Mouse (Mus musculus): Measurements from ENCODE around the gene Hnrnph1. TPM values are rescaled to one million over a fixed set of nuclear protein-coding genes. Genes with fewer than 3 reads are reported as not detected.

Hnrnph1 gene
- polyA plus RNA-seq, 1 experiment from 2014 or later = 734 TPM

DNA sequence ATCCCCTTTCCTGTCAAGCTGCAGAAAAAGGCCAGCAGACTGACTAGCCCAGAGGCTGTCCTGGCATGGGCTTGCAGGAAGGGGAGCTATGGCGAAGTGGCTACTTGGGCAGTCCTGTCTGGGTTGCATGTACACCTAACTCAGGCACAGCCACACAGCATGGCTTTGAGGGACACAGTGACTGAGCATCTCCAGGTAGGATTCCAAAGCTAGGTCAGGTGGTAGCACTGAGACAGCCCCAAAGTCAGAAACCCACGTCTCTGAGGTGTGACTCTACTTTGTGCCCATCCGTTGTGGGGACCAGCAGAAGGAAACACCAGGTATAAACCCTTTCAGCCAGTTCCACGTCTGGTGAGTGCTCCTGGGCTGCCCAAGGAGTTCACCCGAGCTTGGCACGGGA lies 16.5 kb downstream of the Hnrnph1 start:
- Histone ChIP-seq H3K27me3 (no peaks in the 10 kb centered on the region), H3K9ac (no peak overlapping the region), H3K36me3 (replicated peaks) (peaks cover 71% of the 10 kb centered on the region), H3K9me3 (no peaks in the 10 kb centered on the region), H3K4me1 (no peaks in the 10 kb centered on the region), H3K4me2 (no peak overlapping the region), H3K27ac (no peak overlapping the region), H3K4me3 (replicated peaks) (no peak overlapping the region)
- no peak for ATAC-seq (ENCODE audit: low FRiP score)
- 91% methylated on average over 6 of the region's 6 CpGs for WGBS

DNA sequence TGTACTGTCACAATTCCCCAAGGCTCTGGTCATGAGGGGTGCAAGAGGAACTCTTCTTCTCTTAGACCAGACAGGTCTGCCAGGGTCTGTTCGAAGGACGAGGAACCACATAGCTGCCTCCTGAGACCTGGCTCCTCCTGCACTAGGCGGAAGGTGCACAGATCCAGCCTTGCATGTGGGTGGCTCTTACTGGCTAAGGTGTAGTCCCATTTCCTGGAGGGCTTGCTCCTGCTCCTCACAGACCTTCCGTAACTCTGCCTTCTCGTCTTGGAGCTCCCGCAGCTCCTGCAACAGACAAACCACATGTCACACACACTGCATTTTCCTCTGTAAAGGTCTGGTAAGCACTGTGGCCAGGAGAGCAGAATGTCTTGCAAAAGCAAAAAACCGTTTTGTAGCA lies 17.9 kb downstream of the Hnrnph1 start:
- ATAC-seq (ENCODE audit: low FRiP score) = no peak
- H3K36me3 ChIP-seq (replicated peaks) = peaks cover 72% of the 10 kb centered on the region
- no peak overlapping the region for H3K9ac ChIP-seq

DNA sequence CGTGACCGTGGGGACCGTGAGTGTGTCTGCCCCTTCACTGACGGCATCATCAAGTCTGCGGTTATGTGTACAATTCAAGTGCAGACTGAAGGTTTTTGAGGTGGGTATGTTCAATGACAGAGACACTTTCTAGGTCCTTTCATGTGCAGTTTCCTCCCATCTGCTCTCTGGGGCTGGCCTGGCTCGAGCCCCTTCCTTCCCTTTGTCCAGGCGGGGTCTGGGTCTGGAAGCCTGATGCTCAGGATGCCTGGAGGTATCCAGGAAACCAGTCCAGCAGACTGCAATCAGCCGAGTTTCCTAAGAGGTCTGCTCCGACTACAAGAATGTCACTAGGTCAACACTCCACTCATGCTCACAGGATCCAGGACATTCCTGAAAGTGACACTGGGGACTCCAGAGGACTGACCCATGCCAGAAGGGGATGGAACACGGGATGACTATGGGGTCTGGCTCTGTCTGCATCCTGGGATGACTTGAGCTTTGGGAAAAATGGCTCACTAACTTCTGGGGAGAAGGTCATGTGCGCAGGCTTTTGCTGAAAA lies 20.0 kb downstream of the Hnrnph1 start:
- no peak for ATAC-seq (ENCODE audit: low FRiP score)

More for the DNA sequence above, 17.9 kb downstream of the Hnrnph1 start:
- Histone ChIP-seq H3K27ac (no peak overlapping the region), H3K9me3 (no peaks in the 10 kb centered on the region), H3K4me1 (no peaks in the 10 kb centered on the region), H3K27me3 (no peaks in the 10 kb centered on the region), H3K4me2 (no peak overlapping the region), H3K4me3 (replicated peaks) (no peak overlapping the region)
- WGBS = 91% methylated on average over 7 of the region's 7 CpGs

DNA sequence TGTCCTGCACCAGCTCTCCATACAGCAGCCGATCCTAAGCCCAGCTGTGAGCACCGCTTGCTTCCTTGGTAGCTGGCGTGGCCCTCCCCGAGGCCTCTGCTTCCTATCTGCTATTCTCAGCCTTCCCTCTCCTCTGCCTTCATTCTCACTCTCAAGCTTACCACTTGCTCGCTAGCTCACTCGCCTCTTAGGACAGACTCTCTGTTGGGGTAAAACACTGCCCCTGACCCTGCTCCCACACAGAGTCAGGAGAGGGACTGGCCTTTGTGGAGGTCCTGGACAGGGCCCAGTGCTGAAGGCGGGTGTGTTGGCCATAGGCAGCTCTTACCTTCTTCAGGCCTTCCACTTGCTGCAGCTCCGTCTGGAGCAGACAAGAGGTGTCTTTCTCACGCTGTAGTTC lies 20.5 kb downstream of the Hnrnph1 start:
- no peaks in the 10 kb centered on the region for H3K9me3 ChIP-seq

More for the DNA sequence above, 20.0 kb downstream of the Hnrnph1 start:
- H3K4me1 ChIP-seq = no peaks in the 10 kb centered on the region
- H3K36me3 ChIP-seq (replicated peaks) = peaks cover 78% of the 10 kb centered on the region
- no peak overlapping the region for H3K4me2 ChIP-seq
- no peak overlapping the region for H3K4me3 ChIP-seq (replicated peaks)
- no peaks in the 10 kb centered on the region for H3K9me3 ChIP-seq
- no peak overlapping the region for H3K9ac ChIP-seq
- no peak overlapping the region for H3K27ac ChIP-seq
- no peaks in the 10 kb centered on the region for H3K27me3 ChIP-seq
- WGBS = 88% methylated on average over 11 of the region's 11 CpGs

DNA sequence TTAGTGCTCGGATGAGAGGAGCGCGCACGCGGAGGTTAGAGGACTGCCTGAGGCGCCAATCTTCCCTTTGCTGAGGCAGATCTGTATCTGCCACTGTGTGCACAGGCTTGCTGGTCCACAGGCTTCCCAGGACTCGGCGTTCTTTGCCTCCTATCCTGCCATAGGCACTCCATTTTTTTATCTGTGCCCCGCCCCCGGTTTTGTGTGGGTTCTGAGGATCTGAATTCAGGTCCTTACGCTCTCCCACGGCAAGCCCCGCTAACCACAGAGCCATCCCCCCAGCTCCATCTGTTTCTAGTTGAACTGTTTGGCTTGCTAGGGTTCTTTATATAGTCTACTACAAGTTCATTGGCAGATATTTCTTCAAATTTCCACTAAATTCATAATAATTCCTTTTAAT lies 22.0 kb downstream of the Hnrnph1 start:
- Histone ChIP-seq H3K36me3 (replicated peaks) (peaks cover 82% of the 10 kb centered on the region), H3K4me3 (replicated peaks) (no peak overlapping the region), H3K27me3 (no peaks in the 10 kb centered on the region), H3K4me1 (no peaks in the 10 kb centered on the region), H3K9me3 (no peaks in the 10 kb centered on the region), H3K9ac (no peak overlapping the region), H3K27ac (no peak overlapping the region), H3K4me2 (no peak overlapping the region)
- ATAC-seq (ENCODE audit: low FRiP score) = no peak
- 89% methylated on average over 13 of the region's 13 CpGs for WGBS

More for the DNA sequence above, 20.5 kb downstream of the Hnrnph1 start:
- H3K4me3 ChIP-seq (replicated peaks) = no peak overlapping the region
- no peaks in the 10 kb centered on the region for H3K4me1 ChIP-seq
- WGBS = 80% methylated on average over 9 of the region's 9 CpGs
- no peak overlapping the region for H3K4me2 ChIP-seq
- peaks cover 78% of the 10 kb centered on the region for H3K36me3 ChIP-seq (replicated peaks)
- H3K27ac ChIP-seq = no peak overlapping the region
- H3K27me3 ChIP-seq = no peaks in the 10 kb centered on the region
- H3K9ac ChIP-seq = no peak overlapping the region
- no peak for ATAC-seq (ENCODE audit: low FRiP score)

DNA sequence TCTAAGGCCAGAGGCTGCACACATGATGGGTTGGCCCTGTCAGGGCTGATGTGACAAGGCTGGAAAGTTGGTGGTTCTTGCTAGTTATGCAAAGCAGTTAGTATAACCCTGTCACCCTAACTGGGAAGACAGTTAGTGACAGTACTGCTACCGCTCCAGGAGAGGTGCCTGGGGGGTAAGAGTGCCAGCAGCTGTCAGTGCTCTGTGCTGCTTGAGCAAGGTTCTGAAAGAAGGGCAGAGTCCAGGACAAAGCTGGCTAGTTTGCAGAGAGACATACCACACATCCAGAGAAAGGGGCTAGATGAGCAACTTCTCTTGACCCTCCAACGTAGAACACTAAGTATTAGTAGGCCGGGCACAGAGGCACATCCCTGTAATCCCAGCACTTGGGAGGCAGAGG lies 25.7 kb downstream of the Hnrnph1 start:
- Histone ChIP-seq H3K9ac (no peak overlapping the region), H3K9me3 (no peaks in the 10 kb centered on the region), H3K36me3 (replicated peaks) (peaks cover 72% of the 10 kb centered on the region), H3K4me3 (replicated peaks) (no peak overlapping the region), H3K27ac (no peak overlapping the region), H3K4me1 (no peaks in the 10 kb centered on the region), H3K27me3 (no peaks in the 10 kb centered on the region), H3K4me2 (no peak overlapping the region)
- 97% methylated on average over 3 of the region's 3 CpGs for WGBS
- ATAC-seq (ENCODE audit: low FRiP score) = no peak

DNA sequence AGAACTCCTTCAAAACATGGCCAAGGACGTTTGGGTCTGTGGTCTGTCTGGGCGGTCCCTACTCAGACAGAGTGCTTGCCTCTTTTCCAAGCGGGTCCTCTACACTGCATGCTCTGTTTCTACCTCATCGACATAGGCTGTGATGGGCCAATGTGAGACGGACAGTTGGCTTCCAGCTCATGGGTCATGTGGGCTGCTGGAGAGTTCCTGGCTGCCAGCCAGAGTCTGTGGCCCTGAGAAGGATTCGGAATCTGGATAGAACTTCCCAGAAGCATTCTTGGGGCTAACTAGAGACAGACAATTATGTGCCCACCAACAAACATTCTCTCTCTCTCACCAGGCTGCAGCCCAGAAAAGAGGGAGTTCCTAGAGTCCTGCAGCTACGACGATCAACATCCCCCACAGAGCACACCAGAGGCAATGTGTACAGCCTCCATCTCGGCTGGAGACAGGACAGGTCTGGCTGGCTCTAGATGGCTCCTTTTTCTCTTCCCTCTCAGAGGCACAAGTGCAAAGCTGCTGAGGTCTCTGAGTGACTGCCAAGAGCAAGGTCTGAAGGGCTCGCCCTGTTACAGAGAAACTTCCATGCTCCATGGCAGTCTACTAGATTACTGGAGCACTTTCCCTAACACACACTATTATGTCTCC lies 26.7 kb downstream of the Hnrnph1 start:
- H3K4me2 ChIP-seq = no peak overlapping the region
- H3K27ac ChIP-seq = no peak overlapping the region
- no peak for ATAC-seq (ENCODE audit: low FRiP score)
- 88% methylated on average over 10 of the region's 10 CpGs for WGBS
- no peaks in the 10 kb centered on the region for H3K27me3 ChIP-seq
- peaks cover 62% of the 10 kb centered on the region for H3K36me3 ChIP-seq (replicated peaks)
- H3K4me1 ChIP-seq = no peaks in the 10 kb centered on the region
- H3K9ac ChIP-seq = no peak overlapping the region
- H3K4me3 ChIP-seq (replicated peaks) = no peak overlapping the region
- H3K9me3 ChIP-seq = no peaks in the 10 kb centered on the region

DNA sequence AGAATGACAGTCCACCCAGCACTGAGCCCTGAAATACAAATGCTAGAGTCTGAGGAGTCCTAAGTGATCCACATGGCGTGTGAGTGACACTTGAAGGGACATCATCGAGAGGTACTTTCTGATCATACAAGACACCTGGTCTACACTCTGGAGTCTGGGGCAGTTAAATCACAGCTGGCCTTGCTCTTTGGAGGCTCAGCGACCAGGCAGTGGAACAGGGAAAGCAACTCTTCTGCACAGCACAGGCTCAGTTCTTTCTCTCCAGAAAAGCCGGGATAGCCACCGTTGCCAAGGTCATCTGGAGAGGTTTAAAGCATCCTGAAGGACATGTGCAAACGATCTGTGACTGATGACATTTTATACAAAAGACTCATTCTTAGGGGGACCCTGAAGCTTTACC lies 30.4 kb downstream of the Hnrnph1 start:
- Histone ChIP-seq H3K27me3 (no peaks in the 10 kb centered on the region), H3K4me1 (no peaks in the 10 kb centered on the region), H3K4me3 (replicated peaks) (no peak overlapping the region), H3K9ac (no peak overlapping the region), H3K36me3 (replicated peaks) (peaks cover 48% of the 10 kb centered on the region), H3K4me2 (no peak overlapping the region), H3K27ac (no peak overlapping the region), H3K9me3 (no peaks in the 10 kb centered on the region)
- 77% methylated on average over 6 of the region's 6 CpGs for WGBS
- no peak for ATAC-seq (ENCODE audit: low FRiP score)

DNA sequence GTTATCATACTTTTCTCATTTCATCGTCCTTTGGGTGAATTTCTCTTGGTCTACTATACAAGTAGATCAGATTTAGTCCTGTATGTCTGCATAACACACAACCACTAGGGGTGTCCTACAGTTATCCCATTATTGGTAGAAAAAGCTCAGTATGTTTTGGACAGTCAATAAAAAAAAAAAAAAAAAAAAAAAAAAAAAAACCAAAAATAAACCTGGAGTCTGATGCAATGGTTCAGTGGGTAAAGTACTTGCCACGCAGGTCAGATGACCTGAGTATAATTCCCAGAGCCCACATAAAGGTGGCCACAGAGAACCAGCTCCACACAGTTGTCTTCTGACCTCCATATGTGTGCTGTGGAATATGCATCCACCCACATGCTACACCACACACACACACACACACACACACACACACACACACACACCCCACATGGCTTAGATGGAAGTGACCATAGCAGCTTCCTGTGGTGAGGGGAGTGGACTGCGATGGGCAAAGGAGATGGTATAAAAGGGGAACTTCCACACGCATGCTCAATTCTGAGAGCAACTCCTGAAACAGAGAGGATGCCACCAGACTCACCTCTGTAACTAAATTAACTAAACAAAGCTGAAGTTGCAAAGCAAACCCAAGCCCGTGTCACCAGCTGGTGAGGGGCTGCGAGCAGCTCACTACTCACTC lies 38.9 kb downstream of the Hnrnph1 start:
- H3K27ac ChIP-seq = no peak overlapping the region
- H3K4me1 ChIP-seq = no peaks in the 10 kb centered on the region
- H3K9me3 ChIP-seq = no peaks in the 10 kb centered on the region
- no peak overlapping the region for H3K4me2 ChIP-seq
- peaks cover 61% of the 10 kb centered on the region for H3K36me3 ChIP-seq (replicated peaks)
- H3K4me3 ChIP-seq (replicated peaks) = no peak overlapping the region
- no peak overlapping the region for H3K9ac ChIP-seq
- no peaks in the 10 kb centered on the region for H3K27me3 ChIP-seq
- WGBS = 95% methylated on average over 6 of the region's 6 CpGs
- no peak for ATAC-seq (ENCODE audit: low FRiP score)

DNA sequence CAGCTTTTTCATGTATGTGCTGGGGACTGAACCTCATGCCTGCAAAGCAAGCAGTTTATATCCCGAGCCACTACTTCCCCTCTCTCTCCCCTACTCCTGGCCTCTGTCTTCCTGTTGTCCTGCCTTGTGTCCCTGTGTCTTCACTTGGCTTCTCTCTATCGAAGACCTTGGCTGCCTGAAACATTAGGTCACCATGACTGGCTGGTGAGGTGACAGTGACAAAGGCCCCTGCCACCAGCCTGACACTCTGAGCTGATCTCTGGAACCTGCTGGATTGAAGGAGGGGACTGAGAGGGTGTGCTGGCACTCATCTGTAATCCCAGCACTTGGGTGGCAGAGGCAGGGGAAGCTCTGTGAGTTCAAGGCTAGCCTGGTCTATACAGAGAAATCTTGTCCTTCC lies 41.1 kb downstream of the Hnrnph1 start:
- no peaks in the 10 kb centered on the region for H3K9me3 ChIP-seq
- no peak overlapping the region for H3K4me3 ChIP-seq (replicated peaks)
- H3K4me1 ChIP-seq = peaks cover 6% of the 10 kb centered on the region
- 88% methylated on average over 2 of the region's 2 CpGs for WGBS
- H3K4me2 ChIP-seq = no peak overlapping the region
- no peak overlapping the region for H3K27ac ChIP-seq
- H3K27me3 ChIP-seq = no peaks in the 10 kb centered on the region
- no peak for ATAC-seq (ENCODE audit: low FRiP score)
- peaks cover 52% of the 10 kb centered on the region for H3K36me3 ChIP-seq (replicated peaks)
- no peak overlapping the region for H3K9ac ChIP-seq

DNA sequence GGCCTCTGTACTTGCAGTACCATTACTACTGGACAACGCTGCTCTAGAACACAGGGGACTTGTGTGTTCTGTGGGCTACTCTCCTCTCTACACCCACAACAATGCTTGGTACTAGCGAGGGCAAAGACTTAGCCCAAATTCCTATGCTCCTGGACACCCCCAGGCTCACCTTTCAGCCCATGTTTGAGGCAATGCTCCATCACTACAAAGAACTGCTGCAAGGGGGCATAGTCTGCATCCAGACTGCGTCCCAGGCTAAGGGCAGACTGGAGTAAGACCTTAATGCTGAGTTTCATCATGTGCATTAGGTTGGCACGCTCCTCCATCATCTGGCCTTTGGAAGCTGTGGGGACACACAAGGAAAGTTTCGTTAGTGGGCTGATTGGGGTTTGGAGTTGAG lies 44.7 kb downstream of the Hnrnph1 start:
- Histone ChIP-seq H3K9me3 (no peaks in the 10 kb centered on the region), H3K4me3 (replicated peaks) (peak overlapping the region; percentile 39), H3K27ac (no peak overlapping the region), H3K4me1 (peaks cover 6% of the 10 kb centered on the region), H3K4me2 (peak overlapping the region; percentile 63), H3K9ac (no peak overlapping the region; the same call in 1 of the 2 replicates), H3K36me3 (replicated peaks) (peaks cover 27% of the 10 kb centered on the region), H3K27me3 (no peaks in the 10 kb centered on the region)
- 44% methylated on average over 5 of the region's 5 CpGs for WGBS
- ATAC-seq (ENCODE audit: low FRiP score) = peak; percentile 42; the same call in 1 of the 2 replicates

DNA sequence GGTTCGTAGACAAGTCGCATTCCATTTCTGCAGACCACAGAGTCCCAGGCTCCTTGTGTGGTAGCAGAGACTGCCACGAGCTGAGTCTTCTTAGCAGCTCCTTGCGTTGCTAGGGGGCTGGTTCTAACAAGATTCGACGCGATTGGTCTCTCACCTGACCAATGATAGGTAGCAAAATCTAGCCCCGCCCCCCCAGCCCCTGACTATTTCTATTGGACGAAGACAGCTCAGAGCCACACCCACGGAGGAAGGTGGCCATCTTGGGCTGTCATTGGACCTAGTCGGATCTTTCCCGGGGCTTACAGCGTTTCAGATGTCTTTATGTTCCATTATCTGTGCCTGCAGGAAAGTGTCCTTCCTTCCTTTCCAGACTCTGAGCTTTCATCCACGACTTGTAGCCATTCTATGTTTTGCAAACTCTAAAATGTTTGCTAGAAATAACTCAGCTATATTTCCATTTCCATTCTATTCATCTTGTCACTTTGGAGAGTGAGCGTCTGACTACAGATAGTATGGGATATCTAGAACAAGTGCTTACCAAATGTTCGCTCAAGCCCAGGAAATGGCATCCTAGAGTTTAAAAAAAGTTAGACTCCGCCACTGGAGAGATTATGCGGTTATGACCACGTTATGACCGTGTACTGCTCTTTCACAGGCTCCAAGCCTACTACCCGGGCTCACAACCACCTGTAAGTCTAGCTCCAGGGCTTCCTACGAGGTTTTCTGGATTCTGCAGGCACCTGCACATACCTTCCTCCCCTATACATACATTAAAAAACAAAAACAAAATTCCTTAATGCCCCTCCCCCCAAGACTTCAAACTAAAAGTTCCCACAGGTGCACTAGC lies 45.4 kb downstream of the Hnrnph1 start:
- WGBS = 24% methylated on average over 22 of the region's 22 CpGs
- H3K27ac ChIP-seq = peak overlapping the region; percentile 70; the same call in 1 of the 2 replicates

More for the DNA sequence above, 45.4 kb downstream of the Hnrnph1 start:
- peak overlapping the region; percentile 39 for H3K4me3 ChIP-seq (replicated peaks)
- peaks cover 20% of the 10 kb centered on the region for H3K36me3 ChIP-seq (replicated peaks)
- no peaks in the 10 kb centered on the region for H3K27me3 ChIP-seq
- ATAC-seq (ENCODE audit: low FRiP score) = peak; percentile 98
- no peak overlapping the region; the same call in 1 of the 2 replicates for H3K9ac ChIP-seq
- H3K9me3 ChIP-seq = no peaks in the 10 kb centered on the region
- peak overlapping the region; percentile 63 for H3K4me2 ChIP-seq
- H3K4me1 ChIP-seq = peaks cover 6% of the 10 kb centered on the region

All from forebrain, embryonic 12.5 days (tissue).